30 mouse cellular contexts compared by ENCODE assay signal in the genomic region with DNA sequence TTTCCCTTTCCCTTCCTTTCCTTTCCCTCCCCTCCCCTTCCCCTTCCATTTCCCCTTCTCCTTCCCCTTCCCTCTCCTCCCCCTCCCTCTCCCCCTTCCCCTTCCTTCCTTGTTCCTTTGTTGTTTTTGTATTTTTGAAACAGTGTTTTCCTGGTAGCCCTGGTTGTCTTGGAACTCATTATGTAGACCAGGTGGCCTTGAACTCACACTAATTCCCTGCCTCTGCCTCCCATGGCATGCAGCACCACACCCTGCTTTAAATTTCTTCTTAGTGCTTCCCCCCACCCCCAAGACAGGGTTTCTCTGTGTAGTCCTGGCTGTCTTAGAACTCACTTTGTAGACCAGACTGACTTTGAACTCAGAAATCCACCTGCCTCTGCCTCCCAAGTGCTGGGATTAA.
"Had no signal": no experiment of that assay in that cellular context is flagged by ENCODE, and none has a peak within 500 bp of the region (broad histone marks: within the 10 kb centered on the region; RNA-seq: fewer than 3 reads in every experiment).

No protein-coding gene starts in this region.

- H3K4me1 ChIP-seq: limb, embryonic 10.5 days; limb, embryonic 12.5 days; limb, embryonic 13.5 days; limb, embryonic 15.5 days; lung, embryonic 15.5 days; midbrain, embryonic 10.5 days; midbrain, embryonic 12.5 days; midbrain, embryonic 15.5 days had no signal

- H3K27me3 ChIP-seq: limb, embryonic 12.5 days; limb, embryonic 13.5 days; limb, embryonic 15.5 days; liver, embryonic 12.5 days; liver, embryonic 13.5 days; liver, embryonic 15.5 days; lung, embryonic 15.5 days; megakaryocyte, embryonic 14.5 days; midbrain, embryonic 12.5 days; midbrain, embryonic 15.5 days had no signal

- ATAC-seq: liver, embryonic 12.5 days; liver, postnatal 0 days; lung, postnatal 0 days; midbrain, embryonic 15.5 days; midbrain, embryonic 16.5 days had no signal

- H3K9me3 ChIP-seq: limb, embryonic 10.5 days; limb, embryonic 12.5 days; limb, embryonic 13.5 days; limb, embryonic 15.5 days; liver, embryonic 12.5 days; liver, embryonic 13.5 days; liver, embryonic 15.5 days; lung, embryonic 15.5 days; megakaryocyte, embryonic 14.5 days; midbrain, embryonic 10.5 days; midbrain, embryonic 12.5 days; midbrain, embryonic 15.5 days had no signal

- H3K9ac ChIP-seq: limb, embryonic 12.5 days; limb, embryonic 13.5 days; limb, embryonic 15.5 days; liver, embryonic 12.5 days; liver, embryonic 13.5 days; liver, embryonic 14.5 days; liver, embryonic 15.5 days; liver, postnatal 0 days; lung, embryonic 14.5 days; lung, embryonic 15.5 days; midbrain, embryonic 12.5 days; midbrain, embryonic 15.5 days had no signal

- H3K36me3 ChIP-seq: limb, embryonic 10.5 days; midbrain, embryonic 12.5 days; midbrain, embryonic 15.5 days had no signal

- H3K4me2 ChIP-seq: limb, embryonic 12.5 days; limb, embryonic 13.5 days; limb, embryonic 15.5 days; liver, embryonic 11.5 days; liver, embryonic 12.5 days; liver, embryonic 13.5 days; liver, embryonic 15.5 days; lung, embryonic 14.5 days; lung, embryonic 15.5 days; midbrain, embryonic 11.5 days; midbrain, embryonic 12.5 days; midbrain, embryonic 15.5 days had no signal

- DNase-seq: left cerebral cortex, postnatal 4 days; liver; liver, embryonic 13.5 days; liver, postnatal 0 days; lung, adult 18-20 months; lung, adult 2 months; lung, embryonic 14.5 days; lung, postnatal 10 days; lung, postnatal 14 days; lung, postnatal 36 days; lung, postnatal 4 days; midbrain, embryonic 14.5 days had no signal

- H3K4me3 ChIP-seq: limb, embryonic 10.5 days; limb, embryonic 12.5 days; limb, embryonic 13.5 days; limb, embryonic 15.5 days; liver, embryonic 12.5 days; liver, embryonic 13.5 days; liver, embryonic 15.5 days; lung, embryonic 15.5 days; megakaryocyte, embryonic 14.5 days; midbrain, embryonic 10.5 days; midbrain, embryonic 12.5 days; midbrain, embryonic 15.5 days; myocyte had no signal

- H3K27ac ChIP-seq: limb, embryonic 10.5 days; limb, embryonic 12.5 days; limb, embryonic 13.5 days; limb, embryonic 15.5 days; liver, embryonic 12.5 days; liver, embryonic 13.5 days; liver, embryonic 14.5 days; liver, embryonic 15.5 days; lung, embryonic 15.5 days; macrophage; midbrain, embryonic 10.5 days; midbrain, embryonic 12.5 days; midbrain, embryonic 15.5 days had no signal
